Mouse (Mus musculus) embryonic fibroblast, embryonic 13.5 days (primary cell): ENCODE results near the gene Hamp. TPM values are rescaled to one million over a fixed set of nuclear protein-coding genes. Genes with fewer than 3 reads are reported as not detected.

Source experiments
- H3K27ac ChIP-seq: 2 replicates; pipeline ENCODE4 v1.5.1; 2012; ENCODE audit warnings: low read length, control low read depth, inconsistent platforms; ENCODE audit not compliant: insufficient read depth
- H3K4me1 ChIP-seq: 2 replicates; pipeline ENCODE4 v1.6.1; 2011; ENCODE audit warnings: low read length; ENCODE audit not compliant: control insufficient read depth, insufficient read depth
- H3K4me3 ChIP-seq: 2 replicates; pipeline ENCODE4 v1.5.1; 2011; ENCODE audit warnings: mild to moderate bottlenecking, control low read depth, low read length; ENCODE audit not compliant: insufficient read depth
- CTCF ChIP-seq: IDR thresholded peaks from 2 replicates; pipeline ENCODE4 v1.5.1; 2011; ENCODE audit warnings: mild to moderate bottlenecking, control low read depth, low read length, moderate library complexity, borderline replicate concordance; ENCODE audit not compliant: insufficient read depth
- POLR2A ChIP-seq: IDR thresholded peaks from 2 replicates; pipeline ENCODE4 v1.6.1; 2011; ENCODE audit warnings: low read depth, mild to moderate bottlenecking, control low read depth, low read length, moderate library complexity
- polyA plus RNA-seq: library from polyadenylated mRNA; stranded (reverse); fragments of >200 nt; gene quantifications from 2 replicates; pipeline ENCODE4 v1.2.4, GENCODE M21; 2011; ENCODE audit warnings: low read depth; ENCODE audit not compliant: missing spikeins, insufficient read length

Hamp gene
- polyA plus RNA-seq, 1 experiment, result not detected

DNA sequence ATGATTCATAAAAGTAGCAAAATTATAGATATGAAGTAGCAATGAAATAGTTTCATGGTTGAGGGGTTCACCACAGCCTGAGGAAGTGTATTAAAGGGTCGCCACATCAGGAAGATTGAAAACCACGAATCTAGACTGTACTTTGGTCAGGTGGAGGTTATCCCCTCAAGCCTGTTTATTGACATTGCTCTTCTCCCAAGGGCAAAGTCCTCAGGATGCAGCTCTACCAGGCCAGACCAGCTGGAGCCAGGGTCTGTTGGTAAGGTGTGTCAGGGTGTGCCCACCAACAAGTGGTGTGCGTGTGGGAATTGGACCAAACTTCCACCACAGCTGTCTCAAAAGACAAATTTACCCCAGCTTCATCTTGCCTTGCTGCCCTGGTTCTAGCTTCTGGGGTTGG, 48.6 kb downstream of the Hamp start:
- TF ChIP-seq POLR2A (no peak), CTCF (no peak)
- no peak overlapping the region for H3K27ac ChIP-seq
- no peaks in the 10 kb centered on the region for H3K4me1 ChIP-seq
- no peak overlapping the region for H3K4me3 ChIP-seq

- Histone ChIP-seq H3K4me3 (no peak overlapping the region), H3K4me1 (no peaks in the 10 kb centered on the region), H3K27ac (no peak overlapping the region)
- TF ChIP-seq CTCF (no peak), POLR2A (no peak)
Observed at GRCm38 (mm10) chr7:30892515-30892914, 51.3 kb downstream of the Hamp start.

Other genes with a start within 250 kb of the Hamp start
- gene 2200002J24Rik, start 245.1 kb downstream of the Hamp start, polyA plus RNA-seq, result not detected in 2 replicates
- gene Atp4a, start 231.8 kb downstream of the Hamp start, polyA plus RNA-seq, result not detected in 2 replicates
- 136 and 144 TPM in 2 replicates for gene Tmem147, start 214.5 kb downstream of the Hamp start, polyA plus RNA-seq
- gene Gapdhs, start 200.4 kb downstream of the Hamp start, polyA plus RNA-seq, result not detected in 2 replicates
- gene Sbsn, start 192.6 kb downstream of the Hamp start, polyA plus RNA-seq, result 4.4 and 5.1 TPM in 2 replicates
- gene Dmkn, start 180.3 kb downstream of the Hamp start, polyA plus RNA-seq, result not detected in 2 replicates
- not detected in 2 replicates for gene Krtdap, start 156.1 kb downstream of the Hamp start, polyA plus RNA-seq
- not detected in 2 replicates for gene Ffar2, start 120.3 kb downstream of the Hamp start, polyA plus RNA-seq
- not detected in 2 replicates for gene Ffar3, start 87.9 kb downstream of the Hamp start, polyA plus RNA-seq
- gene Ffar1, start 82.5 kb downstream of the Hamp start, polyA plus RNA-seq, result not detected in 2 replicates
- gene Cd22, start 63.7 kb downstream of the Hamp start, polyA plus RNA-seq, result not detected in 2 replicates
- gene Mag, start 29.2 kb downstream of the Hamp start, polyA plus RNA-seq, result not detected in 2 replicates
- not detected in 2 replicates for gene Hamp2, start 19.4 kb downstream of the Hamp start, polyA plus RNA-seq
- gene Usf2, start 12.8 kb upstream of the Hamp start, polyA plus RNA-seq, result 55.5 and 61.1 TPM in 2 replicates
- not detected in 2 replicates for gene Lsr, start 29.4 kb upstream of the Hamp start, polyA plus RNA-seq
- gene Fam187b, start 29.8 kb upstream of the Hamp start, polyA plus RNA-seq, result not detected in 2 replicates
- 79.0 and 143 TPM in 2 replicates for gene Fxyd5, start 98.4 kb upstream of the Hamp start, polyA plus RNA-seq
- not detected in 2 replicates for gene Fxyd7, start 107.4 kb upstream of the Hamp start, polyA plus RNA-seq
- 10.3 TPM in 1 of 2 replicates, not detected in the other for gene Fxyd1, start 113.2 kb upstream of the Hamp start, polyA plus RNA-seq
- 0.92 and 1.1 TPM in 2 replicates for gene Lgi4, start 115.3 kb upstream of the Hamp start, polyA plus RNA-seq
- gene Fxyd3, start 132.7 kb upstream of the Hamp start, polyA plus RNA-seq, result not detected in 2 replicates
- gene Hpn, start 171.3 kb upstream of the Hamp start, polyA plus RNA-seq, result 0.60 and 0.90 TPM in 2 replicates
- 40.8 and 57.9 TPM in 2 replicates for gene Scn1b, start 183.0 kb upstream of the Hamp start, polyA plus RNA-seq
- gene Gramd1a, start 211.9 kb upstream of the Hamp start, polyA plus RNA-seq, result 44.3 and 53.9 TPM in 2 replicates